Mouse (Mus musculus): ENCODE results near the gene Zbtb8a.

GRCm38 (mm10) chr4:129386269-129386946 is 8.5 kb upstream of the Zbtb8a start:
- no peak for TF ChIP-seq CTCF (IDR thresholded peaks at IDR 0.05; ENCODE audit: low read depth, low read length)
- TF ChIP-seq POLR2A (IDR thresholded peaks at IDR 0.05; ENCODE audit: insufficient read depth, low read length) = no peak
